Mouse (Mus musculus): ENCODE measurements around the gene Ide. TPM values are rescaled to one million over a fixed set of nuclear protein-coding genes. Genes with fewer than 3 reads are reported as not detected.

The Ide gene
- polyA plus RNA-seq, 1 experiment from 2014 or later = 49.0 TPM

- 90% methylated on average over 16 of the region's 16 CpGs for WGBS
- Histone ChIP-seq H3K4me1 (replicated peaks; ENCODE audit: control insufficient read depth, insufficient read depth, low read length) (no peaks in the 10 kb centered on the region), H3K9ac (ENCODE audit: low read depth, low read length) (no peak overlapping the region), H3K4me2 (replicated peaks; ENCODE audit: low read depth, low read length) (no peak overlapping the region), H3K4me3 (ENCODE audit: low read depth, low read length) (no peak overlapping the region), H3K9me3 (ENCODE audit: control insufficient read depth, low read length) (no peaks in the 10 kb centered on the region), H3K27me3 (ENCODE audit: control insufficient read depth, insufficient read depth, low read length) (no peaks in the 10 kb centered on the region), H3K36me3 (ENCODE audit: control insufficient read depth, insufficient read depth, low read length) (no peaks in the 10 kb centered on the region), H3K27ac (ENCODE audit: low read depth, low read length) (no peak overlapping the region)
- ATAC-seq (ENCODE audit: low FRiP score) = no peak
- no peak for DNase-seq (ENCODE audit: low spot score)
Measured at GRCm38 (mm10) chr19:37320802-37321619, 16.6 kb downstream of the Ide start.

- H3K9ac ChIP-seq (ENCODE audit: low read depth, low read length) = no peak overlapping the region
- no peaks in the 10 kb centered on the region for H3K9me3 ChIP-seq (ENCODE audit: control insufficient read depth, low read length)
- H3K27ac ChIP-seq (ENCODE audit: low read depth, low read length) = no peak overlapping the region
- DNase-seq (ENCODE audit: low spot score) (no peak), ATAC-seq (ENCODE audit: low FRiP score) (no peak)
- 83% methylated on average over 4 of the region's 4 CpGs for WGBS
- no peak overlapping the region for H3K4me2 ChIP-seq (replicated peaks; ENCODE audit: low read depth, low read length)
- no peaks in the 10 kb centered on the region for H3K27me3 ChIP-seq (ENCODE audit: control insufficient read depth, insufficient read depth, low read length)
- no peak overlapping the region for H3K4me3 ChIP-seq (ENCODE audit: low read depth, low read length)
- no peaks in the 10 kb centered on the region for H3K36me3 ChIP-seq (ENCODE audit: control insufficient read depth, insufficient read depth, low read length)
- H3K4me1 ChIP-seq (replicated peaks; ENCODE audit: control insufficient read depth, insufficient read depth, low read length) = no peaks in the 10 kb centered on the region
Measured at GRCm38 (mm10) chr19:37317359-37317758, 20.3 kb downstream of the Ide start.

- H3K9ac ChIP-seq (ENCODE audit: low read depth, low read length) = no peak overlapping the region
- no peaks in the 10 kb centered on the region for H3K4me1 ChIP-seq (replicated peaks; ENCODE audit: control insufficient read depth, insufficient read depth, low read length)
- no peak for DNase-seq (ENCODE audit: low spot score)
- no peak for ATAC-seq (ENCODE audit: low FRiP score)
- no peak overlapping the region for H3K27ac ChIP-seq (ENCODE audit: low read depth, low read length)
- H3K4me3 ChIP-seq (ENCODE audit: low read depth, low read length) = no peak overlapping the region
- no peaks in the 10 kb centered on the region for H3K27me3 ChIP-seq (ENCODE audit: control insufficient read depth, insufficient read depth, low read length)
- H3K36me3 ChIP-seq (ENCODE audit: control insufficient read depth, insufficient read depth, low read length) = 0 out of 2 replicates have a peak, but pooled peaks cover 3% of the 10 kb centered on the region
- WGBS = 92% methylated on average over 9 of the region's 9 CpGs
- H3K4me2 ChIP-seq (replicated peaks; ENCODE audit: low read depth, low read length) = no peak overlapping the region
- no peaks in the 10 kb centered on the region for H3K9me3 ChIP-seq (ENCODE audit: control insufficient read depth, low read length)
Measured at GRCm38 (mm10) chr19:37315091-37315490, 22.6 kb downstream of the Ide start.

GRCm38 (mm10) chr19:37311426-37311825, 26.2 kb downstream of the Ide start:
- Histone ChIP-seq H3K27me3 (ENCODE audit: control insufficient read depth, insufficient read depth, low read length) (no peaks in the 10 kb centered on the region), H3K4me2 (replicated peaks; ENCODE audit: low read depth, low read length) (no peak overlapping the region), H3K9me3 (ENCODE audit: control insufficient read depth, low read length) (no peaks in the 10 kb centered on the region), H3K9ac (ENCODE audit: low read depth, low read length) (no peak overlapping the region), H3K4me1 (replicated peaks; ENCODE audit: control insufficient read depth, insufficient read depth, low read length) (no peaks in the 10 kb centered on the region), H3K36me3 (ENCODE audit: control insufficient read depth, insufficient read depth, low read length) (0 out of 2 replicates have a peak, but pooled peaks cover 3% of the 10 kb centered on the region), H3K27ac (ENCODE audit: low read depth, low read length) (no peak overlapping the region), H3K4me3 (ENCODE audit: low read depth, low read length) (no peak overlapping the region)
- 93% methylated on average over 6 of the region's 6 CpGs for WGBS
- no peak for ATAC-seq (ENCODE audit: low FRiP score)
- no peak for DNase-seq (ENCODE audit: low spot score)

GRCm38 (mm10) chr19:37310133-37310532, 27.5 kb downstream of the Ide start:
- no peak for DNase-seq (ENCODE audit: low spot score)
- 89% methylated on average over 4 of the region's 4 CpGs for WGBS

GRCm38 (mm10) chr19:37308941-37309340, 28.7 kb downstream of the Ide start:
- Histone ChIP-seq H3K4me3 (ENCODE audit: low read depth, low read length) (no peak overlapping the region), H3K36me3 (ENCODE audit: control insufficient read depth, insufficient read depth, low read length) (0 out of 2 replicates have a peak, but pooled peaks cover 3% of the 10 kb centered on the region), H3K27me3 (ENCODE audit: control insufficient read depth, insufficient read depth, low read length) (no peaks in the 10 kb centered on the region), H3K9me3 (ENCODE audit: control insufficient read depth, low read length) (no peaks in the 10 kb centered on the region), H3K9ac (ENCODE audit: low read depth, low read length) (no peak overlapping the region), H3K27ac (ENCODE audit: low read depth, low read length) (no peak overlapping the region), H3K4me2 (replicated peaks; ENCODE audit: low read depth, low read length) (no peak overlapping the region), H3K4me1 (replicated peaks; ENCODE audit: control insufficient read depth, insufficient read depth, low read length) (no peaks in the 10 kb centered on the region)
- ATAC-seq (ENCODE audit: low FRiP score) = no peak
- DNase-seq (ENCODE audit: low spot score) = no peak
- WGBS = 95% methylated on average over 7 of the region's 7 CpGs

More at GRCm38 (mm10) chr19:37310133-37310532, 27.5 kb downstream of the Ide start:
- no peak overlapping the region for H3K9ac ChIP-seq (ENCODE audit: low read depth, low read length)
- ATAC-seq (ENCODE audit: low FRiP score) = no peak
- H3K27me3 ChIP-seq (ENCODE audit: control insufficient read depth, insufficient read depth, low read length) = no peaks in the 10 kb centered on the region
- H3K4me1 ChIP-seq (replicated peaks; ENCODE audit: control insufficient read depth, insufficient read depth, low read length) = no peaks in the 10 kb centered on the region
- 0 out of 2 replicates have a peak, but pooled peaks cover 3% of the 10 kb centered on the region for H3K36me3 ChIP-seq (ENCODE audit: control insufficient read depth, insufficient read depth, low read length)
- H3K4me2 ChIP-seq (replicated peaks; ENCODE audit: low read depth, low read length) = no peak overlapping the region
- H3K9me3 ChIP-seq (ENCODE audit: control insufficient read depth, low read length) = no peaks in the 10 kb centered on the region
- no peak overlapping the region for H3K4me3 ChIP-seq (ENCODE audit: low read depth, low read length)
- no peak overlapping the region for H3K27ac ChIP-seq (ENCODE audit: low read depth, low read length)

- Histone ChIP-seq H3K4me1 (replicated peaks; ENCODE audit: control insufficient read depth, insufficient read depth, low read length) (no peaks in the 10 kb centered on the region), H3K9me3 (ENCODE audit: control insufficient read depth, low read length) (no peaks in the 10 kb centered on the region), H3K27ac (ENCODE audit: low read depth, low read length) (no peak overlapping the region), H3K4me3 (ENCODE audit: low read depth, low read length) (no peak overlapping the region), H3K27me3 (ENCODE audit: control insufficient read depth, insufficient read depth, low read length) (no peaks in the 10 kb centered on the region), H3K36me3 (ENCODE audit: control insufficient read depth, insufficient read depth, low read length) (0 out of 2 replicates have a peak, but pooled peaks cover 3% of the 10 kb centered on the region), H3K4me2 (replicated peaks; ENCODE audit: low read depth, low read length) (no peak overlapping the region), H3K9ac (ENCODE audit: low read depth, low read length) (no peak overlapping the region)
- ATAC-seq (ENCODE audit: low FRiP score) (no peak), DNase-seq (ENCODE audit: low spot score) (no peak)
- 86% methylated on average over 6 of the region's 6 CpGs for WGBS
Measured at GRCm38 (mm10) chr19:37307826-37308545, 29.7 kb downstream of the Ide start.

GRCm38 (mm10) chr19:37306176-37306575, 31.5 kb downstream of the Ide start:
- ATAC-seq (ENCODE audit: low FRiP score) (no peak), DNase-seq (ENCODE audit: low spot score) (no peak)
- no peaks in the 10 kb centered on the region for H3K27me3 ChIP-seq (ENCODE audit: control insufficient read depth, insufficient read depth, low read length)
- 0 out of 2 replicates have a peak, but pooled peaks cover 3% of the 10 kb centered on the region for H3K36me3 ChIP-seq (ENCODE audit: control insufficient read depth, insufficient read depth, low read length)
- no peak overlapping the region for H3K27ac ChIP-seq (ENCODE audit: low read depth, low read length)
- H3K9me3 ChIP-seq (ENCODE audit: control insufficient read depth, low read length) = no peaks in the 10 kb centered on the region
- 90% methylated on average over 3 of the region's 3 CpGs for WGBS
- no peaks in the 10 kb centered on the region for H3K4me1 ChIP-seq (replicated peaks; ENCODE audit: control insufficient read depth, insufficient read depth, low read length)
- no peak overlapping the region for H3K4me3 ChIP-seq (ENCODE audit: low read depth, low read length)
- H3K4me2 ChIP-seq (replicated peaks; ENCODE audit: low read depth, low read length) = no peak overlapping the region
- no peak overlapping the region for H3K9ac ChIP-seq (ENCODE audit: low read depth, low read length)
